Mouse (Mus musculus) hindbrain, embryonic 16.5 days (tissue): ENCODE data around the gene Gm28374. TPM values are rescaled to one million over a fixed set of nuclear protein-coding genes. Genes with fewer than 3 reads are reported as not detected.
"Not testable (repeated sequence)": the region's sequence is repeated elsewhere in the genome, so short reads cannot be mapped to it uniquely, and the experiment has no call there.

Experiments
- ATAC-seq: fragments of 200-750 bp; cut with Nextera tagmentation; 2 replicates; pipeline ENCODE4 v1.8.0; 2017; ENCODE audit warnings: moderate TSS enrichment, moderate library complexity
- H3K27ac ChIP-seq: fragments of 300-500 bp; sonication (generic); 2 replicates; pipeline ENCODE4 v1.5.1; 2014; ENCODE audit warnings: low read depth, mild to moderate bottlenecking, control low read depth, low read length, moderate library complexity
- H3K27me3 ChIP-seq: fragments of 300-500 bp; sonication (generic); replicated peaks from 2 replicates; pipeline ENCODE4 v1.6.1; 2014; ENCODE audit warnings: low read length; ENCODE audit not compliant: control insufficient read depth, insufficient read depth
- H3K36me3 ChIP-seq: fragments of 300-500 bp; sonication (generic); 2 replicates; pipeline ENCODE4 v1.6.1; 2014; ENCODE audit warnings: mild to moderate bottlenecking, low read length, moderate library complexity, mixed read lengths; ENCODE audit not compliant: control insufficient read depth, insufficient read depth
- H3K4me1 ChIP-seq: fragments of 300-500 bp; sonication (generic); 2 replicates; pipeline ENCODE4 v1.6.1; 2014; ENCODE audit warnings: low read depth, low read length; ENCODE audit not compliant: control insufficient read depth, insufficient read depth
- H3K4me2 ChIP-seq: fragments of 300-500 bp; sonication (generic); 2 replicates; pipeline ENCODE4 v1.6.1; 2014; ENCODE audit warnings: mild to moderate bottlenecking, low read length, control low read depth, moderate library complexity
- H3K4me3 ChIP-seq: fragments of 300-500 bp; sonication (generic); 2 replicates; pipeline ENCODE4 v1.5.1; 2014; ENCODE audit warnings: mild to moderate bottlenecking, low read length, control low read depth, moderate library complexity
- H3K9ac ChIP-seq: fragments of 300-500 bp; sonication (generic); 2 replicates; pipeline ENCODE4 v1.6.1; 2014; ENCODE audit warnings: low read depth, mild to moderate bottlenecking, control low read depth, low read length, moderate library complexity
- H3K9me3 ChIP-seq: fragments of 300-500 bp; sonication (generic); 2 replicates; pipeline ENCODE4 v1.6.1; 2014; ENCODE audit warnings: mild to moderate bottlenecking, low read length, moderate library complexity; ENCODE audit not compliant: control insufficient read depth
- WGBS: fragments of 180-500 bp; shearing (Covaris S2); extraction: QIAGEN DNeasy Blood & Tissue Kit; methylation state at CpG from one replicate; pipeline ENCODE4 v1.1.7; 2014; 5-methylcytosine and 5-hydroxymethylcytosine counted together
- polyA plus RNA-seq: library from polyadenylated mRNA; unstranded; fragments of >200 nt; fragmentation: Nextera tagmentation; extraction: Ambion mirVana; gene quantifications from 2 replicates; pipeline ENCODE4 v1.2.1, GENCODE M21; 2015

Gm28374 gene
- polyA plus RNA-seq, 1 experiment from 2014 or later, result 1.5 TPM

- Histone ChIP-seq H3K9ac (no peak overlapping the region), H3K27me3 (no peaks in the 10 kb centered on the region), H3K4me1 (peaks cover 21% of the 10 kb centered on the region), H3K27ac (no peak overlapping the region), H3K4me2 (no peak overlapping the region), H3K36me3 (peaks cover 47% of the 10 kb centered on the region), H3K4me3 (no peak overlapping the region), H3K9me3 (no peaks in the 10 kb centered on the region)
- no peak for ATAC-seq
- WGBS, result 87% methylated on average over 11 of the region's 11 CpGs
Measured at GRCm38 (mm10) chr19:6048681-6049410, 33.2 kb downstream of the Gm28374 start.

- Histone ChIP-seq H3K9ac (peak overlapping the region; percentile 91), H3K9me3 (no peaks in the 10 kb centered on the region), H3K27ac (no peak overlapping the region), H3K4me1 (peaks cover 21% of the 10 kb centered on the region), H3K4me3 (peak overlapping the region; percentile 90), H3K4me2 (peak overlapping the region; percentile 86), H3K27me3 (no peaks in the 10 kb centered on the region), H3K36me3 (peaks cover 39% of the 10 kb centered on the region)
- WGBS, result 92% methylated on average over 8 of the region's 8 CpGs
- ATAC-seq, result no peak
Measured at GRCm38 (mm10) chr19:6047899-6048166, 34.2 kb downstream of the Gm28374 start.

- H3K4me2 ChIP-seq, result peak overlapping the region; percentile 86
- H3K4me3 ChIP-seq, result peak overlapping the region; percentile 90
- no peaks in the 10 kb centered on the region for H3K27me3 ChIP-seq
- H3K36me3 ChIP-seq, result peaks cover 34% of the 10 kb centered on the region
- peaks cover 21% of the 10 kb centered on the region for H3K4me1 ChIP-seq
- peak overlapping the region; percentile 99 for H3K27ac ChIP-seq
- no peaks in the 10 kb centered on the region for H3K9me3 ChIP-seq
- peak overlapping the region; percentile 91 for H3K9ac ChIP-seq
- ATAC-seq, result peak; percentile 12
- WGBS, result 1% methylated on average over 37 of the region's 44 CpGs
Measured at GRCm38 (mm10) chr19:6047154-6047898, 34.7 kb downstream of the Gm28374 start.

- Histone ChIP-seq H3K27me3 (no peaks in the 10 kb centered on the region), H3K4me3 (peak within 1 kb of the TSS; percentile 90), H3K27ac (peak within 1 kb of the TSS; percentile 99), H3K9me3 (no peaks in the 10 kb centered on the region), H3K4me2 (peak within 1 kb of the TSS; percentile 86), H3K4me1 (peaks cover 21% of the 10 kb centered on the region), H3K36me3 (peaks cover 27% of the 10 kb centered on the region), H3K9ac (peak within 1 kb of the TSS; percentile 91)
- WGBS, result under 1% methylated on average over 65 of the region's 65 CpGs
- peak; percentile 92 for ATAC-seq
Measured at GRCm38 (mm10) chr19:6046294-6047153, 35.5 kb downstream of the Gm28374 start, which contains the start of gene Syvn1. TSS of gene Syvn1 (plus strand) at chr19:6046576.

GRCm38 (mm10) chr19:6045366-6046293 lies 36.4 kb downstream of the Gm28374 start:
- WGBS, result 16% methylated on average over 20 of the region's 20 CpGs
- no peaks in the 10 kb centered on the region for H3K9me3 ChIP-seq
- H3K4me3 ChIP-seq, result peak overlapping the region; percentile 90
- peaks cover 18% of the 10 kb centered on the region for H3K36me3 ChIP-seq
- H3K27me3 ChIP-seq, result no peaks in the 10 kb centered on the region
- peak overlapping the region; percentile 91 for H3K9ac ChIP-seq
- peak overlapping the region; percentile 86 for H3K4me2 ChIP-seq
- H3K27ac ChIP-seq, result peak overlapping the region; percentile 99
- ATAC-seq, result peak; percentile 54
- peaks cover 21% of the 10 kb centered on the region for H3K4me1 ChIP-seq

GRCm38 (mm10) chr19:6044102-6044501 lies 38.0 kb downstream of the Gm28374 start:
- H3K9me3 ChIP-seq, H3K9ac ChIP-seq, H3K4me3 ChIP-seq, H3K27me3 ChIP-seq, H3K4me2 ChIP-seq, ATAC-seq, H3K27ac ChIP-seq, H3K36me3 ChIP-seq: not testable (repeated sequence)
- peaks cover 21% of the 10 kb centered on the region for H3K4me1 ChIP-seq
- WGBS, result 63% methylated on average over 4 of the region's 4 CpGs

GRCm38 (mm10) chr19:6042293-6042692 lies 39.8 kb downstream of the Gm28374 start:
- Histone ChIP-seq H3K4me2 (no peak overlapping the region), H3K36me3 (no peaks in the 10 kb centered on the region), H3K4me1 (peaks cover 7% of the 10 kb centered on the region), H3K9ac (no peak overlapping the region), H3K27ac (no peak overlapping the region), H3K27me3 (no peaks in the 10 kb centered on the region), H3K4me3 (no peak overlapping the region), H3K9me3 (no peaks in the 10 kb centered on the region)
- ATAC-seq, result no peak
- 66% methylated on average over 9 of the region's 9 CpGs for WGBS

GRCm38 (mm10) chr19:6040002-6040401 lies 42.1 kb downstream of the Gm28374 start:
- Histone ChIP-seq H3K4me2 (no peak overlapping the region), H3K36me3 (no peaks in the 10 kb centered on the region), H3K9ac (no peak overlapping the region), H3K9me3 (no peaks in the 10 kb centered on the region), H3K27me3 (no peaks in the 10 kb centered on the region), H3K4me1 (peaks cover 1% of the 10 kb centered on the region), H3K27ac (no peak overlapping the region), H3K4me3 (no peak overlapping the region)
- no peak for ATAC-seq
